11 mouse cellular contexts compared by ENCODE assay signal in genomic region chr17:66416436-66416835, GRCm38 (mm10). TPM values are rescaled to one million over a fixed set of nuclear protein-coding genes. Genes with fewer than 3 reads are reported as not detected.
DNase-seq lines count a peak whose midpoint lies in the region; ATAC-seq and TF ChIP-seq lines count a peak whose summit lies in the region.
"Had no signal": no experiment of that assay in that cellular context is flagged by ENCODE, and none has a peak within 500 bp of the region (broad histone marks: within the 10 kb centered on the region; RNA-seq: fewer than 3 reads in every experiment).

No protein-coding gene starts in this region.

- ATAC-seq in forebrain, embryonic 14.5 days: 0 out of 2 replicates have a peak, but pooled peaks have one; percentile 3
- ATAC-seq in limb, embryonic 12.5 days (ENCODE audit: insufficient number of reproducible peaks, insufficient read depth, low FRiP score, low TSS enrichment, low read depth): peak; percentile 20; the same call in 1 of the 2 replicates
- no peak for ATAC-seq in neural tube, embryonic 14.5 days (ENCODE audit: low read depth)
- ATAC-seq in frontal cortex, adult (ENCODE audit: low TSS enrichment): no peak

- no peak for TF ChIP-seq CTCF in layer of hippocampus, adult 2 months (conservative IDR thresholded peaks at IDR 0.05)

- no peaks in the 10 kb centered on the region for H3K36me3 ChIP-seq in forebrain, embryonic 14.5 days (ENCODE audit: control insufficient read depth, insufficient read depth, low read length)
- no peaks in the 10 kb centered on the region for H3K36me3 ChIP-seq in limb, embryonic 12.5 days
- H3K36me3 ChIP-seq in neural tube, embryonic 14.5 days (ENCODE audit: control insufficient read depth, insufficient read depth, low read length): no peaks in the 10 kb centered on the region

- peak overlapping the region; percentile 54 for H3K9ac ChIP-seq in forebrain, embryonic 14.5 days (ENCODE audit: low read length)
- H3K9ac ChIP-seq in limb, embryonic 12.5 days (replicated peaks): peak overlapping the region; percentile 37
- no peak overlapping the region for H3K9ac ChIP-seq in neural tube, embryonic 14.5 days (replicated peaks; ENCODE audit: low read depth, low read length)
- H3K9ac ChIP-seq: liver, embryonic 14.5 days had no signal

- peaks cover 33% of the 10 kb centered on the region for H3K4me1 ChIP-seq in forebrain, embryonic 14.5 days (ENCODE audit: control insufficient read depth, insufficient read depth, low read length)
- H3K4me1 ChIP-seq in limb, embryonic 12.5 days (replicated peaks): peaks cover 40% of the 10 kb centered on the region
- peaks cover 39% of the 10 kb centered on the region for H3K4me1 ChIP-seq in neural tube, embryonic 14.5 days (ENCODE audit: control insufficient read depth, insufficient read depth, low read length)

- no peak for DNase-seq in layer of hippocampus, adult 2 months (ENCODE audit: low spot score in 2 of 2)
- no peak for DNase-seq in layer of hippocampus, adult 11-12 months (ENCODE audit: low spot score)
- no peak for DNase-seq in forebrain, embryonic 14.5 days (ENCODE audit: low spot score)
- DNase-seq in cerebellum, adult 9-11 months: no peak
- no peak for DNase-seq in cerebellum, adult 11-12 months
- DNase-seq: cerebellum, adult 8-10 months had no signal

- H3K27me3 ChIP-seq in forebrain, embryonic 14.5 days (replicated peaks; ENCODE audit: control insufficient read depth, insufficient read depth, low read length): no peaks in the 10 kb centered on the region
- H3K27me3 ChIP-seq in limb, embryonic 12.5 days: no peaks in the 10 kb centered on the region; the same call in 1 of the 2 replicates
- H3K27me3 ChIP-seq in neural tube, embryonic 14.5 days (ENCODE audit: control insufficient read depth, insufficient read depth, low read length): no peaks in the 10 kb centered on the region
- H3K27me3 ChIP-seq: CH12.LX had no signal

- no peaks in the 10 kb centered on the region for H3K9me3 ChIP-seq in forebrain, embryonic 14.5 days (replicated peaks; ENCODE audit: control insufficient read depth, low read length)
- H3K9me3 ChIP-seq in limb, embryonic 12.5 days: no peaks in the 10 kb centered on the region
- no peaks in the 10 kb centered on the region for H3K9me3 ChIP-seq in neural tube, embryonic 14.5 days (ENCODE audit: control insufficient read depth, low read length)

- 42% methylated on average over 7 of the region's 7 CpGs for WGBS in forebrain, embryonic 14.5 days
- WGBS in limb, embryonic 12.5 days: 18% methylated on average over 7 of the region's 7 CpGs
- 35% methylated on average over 7 of the region's 7 CpGs for WGBS in neural tube, embryonic 14.5 days

- H3K4me2 ChIP-seq in forebrain, embryonic 14.5 days (ENCODE audit: low read length): peak overlapping the region; percentile 52
- H3K4me2 ChIP-seq in limb, embryonic 12.5 days: peak overlapping the region; percentile 60
- H3K4me2 ChIP-seq in neural tube, embryonic 14.5 days (ENCODE audit: low read depth, low read length): peak overlapping the region; percentile 37

- peak overlapping the region; percentile 49 for H3K4me3 ChIP-seq in layer of hippocampus, adult 2 months
- peak overlapping the region; percentile 20 for H3K4me3 ChIP-seq in forebrain, embryonic 14.5 days (ENCODE audit: low read depth, low read length)
- H3K4me3 ChIP-seq in limb, embryonic 12.5 days (replicated peaks): peak overlapping the region; percentile 33; the same call in 1 of the 2 replicates
- H3K4me3 ChIP-seq in neural tube, embryonic 14.5 days (ENCODE audit: low read depth, low read length): peak overlapping the region; percentile 2; the same call in 1 of the 2 replicates

- peak overlapping the region; percentile 29 for H3K27ac ChIP-seq in layer of hippocampus, adult 2 months
- peak overlapping the region; percentile 74 for H3K27ac ChIP-seq in forebrain, embryonic 14.5 days (ENCODE audit: low read depth, low read length)
- H3K27ac ChIP-seq in limb, embryonic 12.5 days: peak overlapping the region; percentile 78
- 0 out of 2 replicates have a peak overlapping the region, but pooled peaks have one; percentile 23 for H3K27ac ChIP-seq in neural tube, embryonic 14.5 days (ENCODE audit: low read depth, low read length)
- H3K27ac ChIP-seq: liver, embryonic 14.5 days had no signal

RNA-seq across cellular contexts. Expression of gene Mtcl1, which starts 33.1 kb away (rescaled TPM):
- total RNA-seq in layer of hippocampus, adult 2 months (2021): 10 to 100 TPM; 31.7 to 44.8 TPM
- polyA plus RNA-seq in forebrain, embryonic 14.5 days (2014; fragmentation: Nextera tagmentation; extraction: Ambion mirVana): 17.5 and 24.5 TPM in 2 replicates
- 4.8 and 5.3 TPM in 2 replicates for polyA plus RNA-seq in limb, embryonic 12.5 days (2016; fragmentation: Nextera tagmentation; extraction: Ambion mirVana)
- 33.4 and 33.8 TPM in 2 replicates for polyA plus RNA-seq in neural tube, embryonic 14.5 days (2014; fragmentation: Nextera tagmentation; extraction: Ambion mirVana)
- total RNA-seq: CH12.LX had no signal

Comparison
In these comparisons a context has a peak if more than half of its experiments do, and no peak if none do; other contexts are left out.
1. H3K27ac ChIP-seq: peak in every context shown above with its lines; median percentile 78 in limb, embryonic 12.5 days; 74 in forebrain, embryonic 14.5 days; 29 in layer of hippocampus, adult 2 months; 23 in neural tube, embryonic 14.5 days.
2. ATAC-seq: peak in forebrain, embryonic 14.5 days (single experiment) and limb, embryonic 12.5 days (single experiment); none in neural tube, embryonic 14.5 days (single experiment) and frontal cortex, adult (single experiment).
3. Peak in every context shown above with its lines, with median percentiles within 50 percentile points of each other: H3K4me3 ChIP-seq and H3K4me2 ChIP-seq.